Mouse (Mus musculus) hindbrain, embryonic 16.5 days (tissue): ENCODE data around the gene Ucp2. TPM values are rescaled to one million over a fixed set of nuclear protein-coding genes. Genes with fewer than 3 reads are reported as not detected.

ENCODE experiments used
- ATAC-seq: fragments of 200-750 bp; cut with Nextera tagmentation; 2 replicates; pipeline ENCODE4 v1.8.0; 2017; ENCODE audit warnings: moderate TSS enrichment, moderate library complexity
- H3K27ac ChIP-seq: fragments of 300-500 bp; sonication (generic); 2 replicates; pipeline ENCODE4 v1.5.1; 2014; ENCODE audit warnings: low read depth, mild to moderate bottlenecking, control low read depth, low read length, moderate library complexity
- H3K27me3 ChIP-seq: fragments of 300-500 bp; sonication (generic); replicated peaks from 2 replicates; pipeline ENCODE4 v1.6.1; 2014; ENCODE audit warnings: low read length; ENCODE audit not compliant: control insufficient read depth, insufficient read depth
- H3K36me3 ChIP-seq: fragments of 300-500 bp; sonication (generic); 2 replicates; pipeline ENCODE4 v1.6.1; 2014; ENCODE audit warnings: mild to moderate bottlenecking, low read length, moderate library complexity, mixed read lengths; ENCODE audit not compliant: control insufficient read depth, insufficient read depth
- H3K4me1 ChIP-seq: fragments of 300-500 bp; sonication (generic); 2 replicates; pipeline ENCODE4 v1.6.1; 2014; ENCODE audit warnings: low read depth, low read length; ENCODE audit not compliant: control insufficient read depth, insufficient read depth
- H3K4me2 ChIP-seq: fragments of 300-500 bp; sonication (generic); 2 replicates; pipeline ENCODE4 v1.6.1; 2014; ENCODE audit warnings: mild to moderate bottlenecking, low read length, control low read depth, moderate library complexity
- H3K4me3 ChIP-seq: fragments of 300-500 bp; sonication (generic); 2 replicates; pipeline ENCODE4 v1.5.1; 2014; ENCODE audit warnings: mild to moderate bottlenecking, low read length, control low read depth, moderate library complexity
- H3K9ac ChIP-seq: fragments of 300-500 bp; sonication (generic); 2 replicates; pipeline ENCODE4 v1.6.1; 2014; ENCODE audit warnings: low read depth, mild to moderate bottlenecking, control low read depth, low read length, moderate library complexity
- H3K9me3 ChIP-seq: fragments of 300-500 bp; sonication (generic); 2 replicates; pipeline ENCODE4 v1.6.1; 2014; ENCODE audit warnings: mild to moderate bottlenecking, low read length, moderate library complexity; ENCODE audit not compliant: control insufficient read depth
- WGBS: fragments of 180-500 bp; shearing (Covaris S2); extraction: QIAGEN DNeasy Blood & Tissue Kit; methylation state at CpG from one replicate; pipeline ENCODE4 v1.1.7; 2014; 5-methylcytosine and 5-hydroxymethylcytosine counted together
- polyA plus RNA-seq: library from polyadenylated mRNA; unstranded; fragments of >200 nt; fragmentation: Nextera tagmentation; extraction: Ambion mirVana; gene quantifications from 2 replicates; pipeline ENCODE4 v1.2.1, GENCODE M21; 2015

The Ucp2 gene
- polyA plus RNA-seq, 1 experiment from 2014 or later: 88.9 TPM

DNA sequence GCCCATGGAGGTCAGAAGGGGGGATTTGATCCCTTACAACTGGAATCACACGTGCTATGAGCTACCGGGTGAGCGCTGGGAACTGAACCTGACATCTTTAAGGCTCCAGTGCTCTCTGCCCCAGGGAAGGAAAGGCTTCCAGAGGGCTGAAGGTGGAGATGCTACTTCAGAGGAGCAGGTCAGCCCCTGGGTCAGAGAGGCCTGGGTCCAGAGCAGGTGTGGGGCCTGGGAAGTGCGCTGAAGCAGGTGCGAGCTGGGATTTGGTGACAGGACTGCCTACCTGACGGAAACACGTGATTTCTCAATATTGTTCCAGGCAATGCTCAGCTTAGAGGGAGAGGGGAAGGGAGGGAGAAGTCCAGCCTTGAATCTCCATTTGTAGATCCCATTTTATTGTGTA lies 28.9 kb upstream of the Ucp2 start:
- Histone ChIP-seq H3K4me2 (no peak overlapping the region), H3K4me3 (no peak overlapping the region), H3K36me3 (peaks cover 13% of the 10 kb centered on the region; the same call in 1 of the 2 replicates), H3K9me3 (no peaks in the 10 kb centered on the region), H3K27me3 (no peaks in the 10 kb centered on the region), H3K9ac (no peak overlapping the region), H3K4me1 (no peaks in the 10 kb centered on the region), H3K27ac (no peak overlapping the region)
- WGBS: 98% methylated on average over 7 of the region's 7 CpGs
- ATAC-seq: no peak

DNA sequence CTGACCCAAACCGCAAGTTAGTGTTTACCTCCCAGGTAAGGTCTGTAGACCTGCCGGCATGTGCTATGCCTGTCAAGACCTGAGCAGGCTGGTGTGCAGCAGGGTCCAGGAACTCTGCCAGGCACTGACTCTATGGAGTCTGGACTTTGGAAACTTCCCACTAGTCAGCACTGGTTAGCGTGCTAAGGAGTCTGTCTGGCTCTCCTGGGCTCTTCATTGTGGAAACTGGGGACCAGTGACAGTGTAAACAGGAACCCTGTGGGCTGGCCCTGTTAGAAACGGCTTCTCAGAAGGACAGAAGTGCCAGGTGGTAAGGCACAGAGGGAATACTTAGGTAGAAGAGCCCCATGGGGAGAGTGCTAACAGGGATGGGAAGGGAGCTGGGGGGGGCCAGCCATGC lies 27.9 kb upstream of the Ucp2 start:
- no peaks in the 10 kb centered on the region for H3K9me3 ChIP-seq
- ATAC-seq: no peak
- H3K27me3 ChIP-seq: no peaks in the 10 kb centered on the region
- no peak overlapping the region for H3K4me3 ChIP-seq
- H3K36me3 ChIP-seq: peaks cover 9% of the 10 kb centered on the region
- no peak overlapping the region for H3K9ac ChIP-seq
- no peak overlapping the region for H3K4me2 ChIP-seq
- WGBS: 74% methylated on average over 4 of the region's 4 CpGs
- H3K27ac ChIP-seq: no peak overlapping the region
- no peaks in the 10 kb centered on the region for H3K4me1 ChIP-seq

DNA sequence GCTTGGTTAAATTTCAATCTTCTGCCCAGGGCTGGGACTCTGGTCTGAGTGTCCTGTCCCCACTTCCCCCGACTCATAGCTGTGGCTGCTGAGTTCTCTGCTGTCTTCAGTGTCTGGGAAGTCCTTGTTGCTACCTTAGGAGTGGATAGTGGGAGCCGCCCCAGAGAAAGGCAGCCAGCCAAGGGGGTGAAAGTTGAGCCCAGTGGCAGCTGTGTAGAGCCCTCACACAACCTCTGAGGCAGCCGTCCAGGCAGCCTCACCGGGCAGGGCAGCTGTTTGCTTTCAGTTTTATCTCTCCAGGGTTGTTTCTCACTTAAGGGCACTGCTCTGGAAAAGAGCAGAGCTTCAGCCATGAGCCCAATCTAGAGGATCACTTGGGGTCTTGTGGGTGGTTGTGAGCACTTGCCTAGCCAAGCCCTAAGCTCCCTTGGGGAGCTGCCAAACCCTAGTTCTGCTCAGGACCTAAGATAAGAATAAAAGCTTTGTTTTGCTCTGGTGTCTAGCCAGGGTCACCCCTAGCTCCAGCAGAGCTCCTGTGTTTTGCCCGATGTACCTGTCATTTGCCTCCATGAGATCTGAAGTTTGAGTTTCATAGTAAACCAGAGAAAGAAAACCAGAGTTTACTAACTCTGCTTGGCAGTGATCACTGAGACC lies 27.4 kb upstream of the Ucp2 start:
- WGBS: 69% methylated on average over 5 of the region's 5 CpGs
- Histone ChIP-seq H3K9me3 (no peaks in the 10 kb centered on the region), H3K4me1 (no peaks in the 10 kb centered on the region), H3K27me3 (no peaks in the 10 kb centered on the region), H3K27ac (no peak overlapping the region), H3K36me3 (peaks cover 9% of the 10 kb centered on the region), H3K4me2 (no peak overlapping the region), H3K9ac (no peak overlapping the region), H3K4me3 (no peak overlapping the region)
- ATAC-seq: 0 out of 2 replicates have a peak, but pooled peaks have one; percentile 58

DNA sequence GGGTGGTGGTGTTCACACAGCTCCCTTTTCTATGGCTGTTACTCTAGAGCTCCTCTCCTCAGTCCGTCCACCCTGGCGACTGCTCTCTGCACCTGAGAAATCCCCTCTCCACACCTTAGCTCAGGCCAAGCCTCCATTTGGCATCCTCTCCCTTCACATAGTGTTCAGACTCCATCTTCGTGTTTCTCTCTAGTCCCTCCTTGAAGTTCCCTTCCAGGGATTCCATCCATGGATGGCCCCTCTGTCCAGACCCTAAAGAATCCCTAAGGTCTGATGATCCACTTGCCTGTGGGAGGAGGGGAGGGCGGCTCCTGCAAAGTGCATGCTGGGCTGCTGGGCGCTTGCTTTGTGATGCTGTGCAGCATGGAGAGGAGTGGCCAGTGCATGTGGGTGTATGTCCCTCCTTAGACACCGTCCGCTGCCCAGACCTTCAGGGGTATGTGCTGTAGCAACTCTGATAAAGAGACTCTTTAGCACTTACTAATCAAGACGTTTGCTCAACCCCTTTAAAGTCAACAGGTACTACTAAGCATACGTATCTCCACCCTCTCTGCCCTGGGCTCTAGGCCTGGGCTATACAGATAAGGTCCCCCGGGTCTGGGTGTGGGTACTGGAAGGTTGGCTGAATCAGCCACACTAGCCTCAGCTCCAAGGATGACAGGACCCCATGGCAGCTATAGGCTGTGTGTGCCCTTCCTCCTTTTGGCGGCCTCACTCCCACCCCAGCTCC lies 26.2 kb upstream of the Ucp2 start:
- Histone ChIP-seq H3K27me3 (no peaks in the 10 kb centered on the region), H3K4me3 (no peak overlapping the region), H3K4me2 (no peak overlapping the region), H3K9me3 (no peaks in the 10 kb centered on the region), H3K9ac (no peak overlapping the region), H3K27ac (no peak overlapping the region), H3K4me1 (no peaks in the 10 kb centered on the region), H3K36me3 (peaks cover 9% of the 10 kb centered on the region; the same call in 1 of the 2 replicates)
- WGBS: 92% methylated on average over 11 of the region's 11 CpGs
- ATAC-seq: no peak

DNA sequence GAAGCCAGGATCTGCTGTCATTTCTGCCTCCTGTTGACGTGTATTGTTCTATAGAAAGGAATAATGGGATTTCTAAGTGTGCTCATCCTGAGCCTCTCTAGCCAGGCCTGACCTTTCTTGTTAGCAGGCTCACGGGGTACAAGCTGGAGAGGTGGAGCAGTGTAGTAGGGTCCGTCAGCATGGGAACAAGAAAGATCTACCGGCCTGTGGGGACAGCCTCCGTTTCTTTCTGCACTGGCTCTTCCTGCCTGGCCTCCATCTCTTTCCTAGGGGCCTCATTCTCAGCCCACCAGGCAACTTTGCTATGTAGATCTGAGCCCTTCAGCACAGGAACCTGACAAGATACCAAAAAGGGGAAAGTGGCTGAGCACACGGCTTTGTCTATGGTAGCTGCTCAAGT lies 24.4 kb upstream of the Ucp2 start:
- ATAC-seq: no peak
- Histone ChIP-seq H3K4me1 (no peaks in the 10 kb centered on the region), H3K36me3 (peaks cover 6% of the 10 kb centered on the region; the same call in 1 of the 2 replicates), H3K4me3 (no peak overlapping the region), H3K9ac (no peak overlapping the region), H3K9me3 (no peaks in the 10 kb centered on the region), H3K4me2 (no peak overlapping the region), H3K27me3 (no peaks in the 10 kb centered on the region), H3K27ac (no peak overlapping the region)
- 89% methylated on average over 6 of the region's 6 CpGs for WGBS

DNA sequence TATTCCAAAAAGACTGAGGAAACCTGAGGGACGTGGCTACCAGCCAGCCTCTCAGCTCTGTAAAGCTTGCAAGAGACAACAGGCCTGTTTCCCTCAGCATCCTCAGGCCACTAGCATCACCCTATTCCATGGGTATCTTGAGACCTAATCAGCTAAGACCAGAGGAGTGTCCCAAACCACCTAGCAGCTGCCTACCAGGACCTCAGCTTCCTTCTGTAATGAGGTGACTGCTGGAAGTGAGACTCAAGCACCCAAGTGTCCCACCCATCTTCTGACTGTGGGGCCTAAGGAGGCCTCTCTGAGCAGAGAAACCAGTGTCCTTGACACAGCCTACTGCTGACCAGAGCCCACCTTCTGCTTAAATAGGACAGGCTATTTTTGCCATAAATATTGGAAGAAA lies 23.6 kb upstream of the Ucp2 start:
- Histone ChIP-seq H3K36me3 (peaks cover 6% of the 10 kb centered on the region; the same call in 1 of the 2 replicates), H3K9me3 (no peaks in the 10 kb centered on the region), H3K9ac (no peak overlapping the region), H3K4me1 (no peaks in the 10 kb centered on the region), H3K27me3 (no peaks in the 10 kb centered on the region), H3K4me3 (no peak overlapping the region), H3K27ac (no peak overlapping the region), H3K4me2 (no peak overlapping the region)
- no peak for ATAC-seq
- WGBS: 94% methylated on average over 1 of the region's 1 CpGs

DNA sequence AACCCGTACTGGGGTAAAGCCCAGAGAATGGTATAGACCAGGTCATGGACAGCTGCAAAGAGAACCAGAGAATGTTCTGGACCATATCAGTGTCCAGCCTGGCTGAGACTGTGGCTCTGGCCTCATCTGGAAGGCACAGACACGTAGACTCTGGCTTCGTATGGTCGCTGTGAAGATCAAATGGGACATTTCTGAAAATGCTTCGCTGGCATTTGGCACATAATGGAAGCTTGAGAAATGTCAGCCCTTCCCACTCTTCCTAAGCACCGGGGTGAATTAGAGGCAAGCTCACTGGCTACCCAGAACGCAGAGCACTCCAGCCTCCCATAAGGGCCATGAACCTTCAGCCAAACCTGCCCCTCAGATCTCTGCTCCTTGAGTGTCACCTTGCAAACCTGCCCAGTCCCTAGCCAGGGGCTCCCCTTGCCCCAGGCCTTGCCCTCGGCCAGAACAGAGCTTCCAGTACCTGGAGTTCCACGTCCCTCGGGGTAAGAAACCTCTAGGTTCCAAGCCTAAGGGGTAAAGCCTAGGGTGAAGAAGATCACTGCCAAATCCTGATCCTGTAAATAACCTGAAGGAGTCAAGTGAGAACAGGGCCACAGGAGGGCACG lies 22.2 kb upstream of the Ucp2 start:
- Histone ChIP-seq H3K9ac (no peak overlapping the region), H3K9me3 (no peaks in the 10 kb centered on the region), H3K27me3 (no peaks in the 10 kb centered on the region), H3K4me2 (no peak overlapping the region), H3K4me3 (no peak overlapping the region), H3K4me1 (no peaks in the 10 kb centered on the region), H3K27ac (no peak overlapping the region), H3K36me3 (peaks cover 6% of the 10 kb centered on the region; the same call in 1 of the 2 replicates)
- ATAC-seq: no peak
- WGBS: 94% methylated on average over 11 of the region's 11 CpGs

DNA sequence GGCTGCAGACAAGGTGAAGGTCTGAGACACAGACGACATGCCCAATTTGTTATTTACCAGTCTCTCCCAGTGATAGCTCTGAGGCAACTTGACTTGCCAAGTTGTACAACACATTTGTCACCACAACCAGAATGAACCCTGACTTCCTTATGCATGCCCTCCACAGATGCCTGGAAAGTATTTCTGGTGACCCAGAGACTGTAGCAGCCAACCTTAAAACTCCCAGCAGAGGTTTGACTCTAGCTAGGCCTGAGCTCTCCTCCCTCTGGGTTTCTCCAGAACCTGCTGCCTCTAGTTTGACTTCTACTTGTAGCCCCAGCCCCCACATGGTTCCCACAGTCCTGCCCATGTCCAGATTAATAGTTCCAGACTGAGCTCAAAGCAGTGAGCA lies 21.7 kb upstream of the Ucp2 start:
- H3K4me2 ChIP-seq: no peak overlapping the region
- peaks cover 6% of the 10 kb centered on the region; the same call in 1 of the 2 replicates for H3K36me3 ChIP-seq
- H3K9me3 ChIP-seq: no peaks in the 10 kb centered on the region
- H3K27ac ChIP-seq: no peak overlapping the region
- H3K9ac ChIP-seq: no peak overlapping the region
- H3K4me1 ChIP-seq: no peaks in the 10 kb centered on the region
- ATAC-seq: no peak
- H3K4me3 ChIP-seq: no peak overlapping the region
- no peaks in the 10 kb centered on the region for H3K27me3 ChIP-seq
- 69% methylated on average over 1 of the region's 1 CpGs for WGBS

DNA sequence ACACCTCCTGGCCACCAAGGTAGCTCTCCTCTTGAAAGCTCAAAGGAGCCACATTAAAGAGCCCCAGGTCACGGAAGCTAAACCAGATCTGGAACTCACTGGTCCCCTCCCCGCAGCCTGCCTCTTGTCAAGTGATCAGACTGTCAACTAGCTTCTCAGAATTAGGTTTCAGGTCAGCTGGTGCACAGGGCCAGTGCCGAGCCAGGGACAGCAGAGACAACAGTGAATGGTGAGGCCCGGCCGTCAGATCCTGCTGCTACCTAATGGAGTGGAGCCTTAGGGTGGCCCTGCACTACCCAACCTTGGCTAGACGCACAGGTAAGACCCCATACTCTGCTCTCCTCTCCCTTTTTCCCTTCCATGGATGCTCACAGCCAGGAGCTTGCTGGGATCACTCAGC lies 20.4 kb upstream of the Ucp2 start, which contains the start of gene Ucp3:
Ucp3 (plus strand) TSS at position 214 of the 400 bp plus-strand sequence.
- H3K27ac ChIP-seq: no peak within 1 kb of the TSS
- no peak for ATAC-seq

More for the DNA sequence above, 20.4 kb upstream of the Ucp2 start, which contains the start of gene Ucp3:
- Histone ChIP-seq H3K4me3 (no peak within 1 kb of the TSS), H3K4me1 (no peaks in the 10 kb centered on the region), H3K9me3 (no peaks in the 10 kb centered on the region), H3K4me2 (no peak within 1 kb of the TSS), H3K36me3 (peaks cover 6% of the 10 kb centered on the region; the same call in 1 of the 2 replicates), H3K27me3 (no peaks in the 10 kb centered on the region), H3K9ac (no peak within 1 kb of the TSS)
- WGBS: 86% methylated on average over 6 of the region's 6 CpGs
